Mouse (Mus musculus): ENCODE measurements around the gene Arhgef16. TPM values are rescaled to one million over a fixed set of nuclear protein-coding genes. Genes with fewer than 3 reads are reported as not detected.
A peak's percentile ranks its signal among the peaks of the same experiment; 100 is the strongest.

The Arhgef16 gene
- polyA plus RNA-seq, 1 experiment, result 179 TPM

- Histone ChIP-seq H3K4me1 (ENCODE audit: control insufficient read depth, insufficient read depth, insufficient read length, low read length) (peaks cover 7% of the 10 kb centered on the region; the same call in 1 of the 2 replicates), H3K27ac (ENCODE audit: insufficient read depth, low read depth, low read length) (no peak overlapping the region), H3K36me3 (ENCODE audit: control insufficient read depth, insufficient read depth, low read length) (no peaks in the 10 kb centered on the region), H3K27me3 (ENCODE audit: control insufficient read depth, insufficient read depth, low read length) (no peaks in the 10 kb centered on the region), H3K4me3 (ENCODE audit: low read depth, low read length) (peak overlapping the region; percentile 43)
- TF ChIP-seq POLR2A (IDR thresholded peaks at IDR 0.05; ENCODE audit: low read depth, low read length), result no peak
- TF ChIP-seq CTCF (IDR thresholded peaks at IDR 0.05; ENCODE audit: extremely low read depth, insufficient read length, insufficient replicate concordance, low read depth, low read length), result peak; percentile 92
- WGBS, result 7% methylated on average over 19 of the region's 19 CpGs
Measured at GRCm38 (mm10) chr4:154246115-154247040, 55.1 kb downstream of the Arhgef16 start.

- Histone ChIP-seq H3K27me3 (ENCODE audit: control insufficient read depth, insufficient read depth, low read length) (no peaks in the 10 kb centered on the region), H3K4me3 (ENCODE audit: low read depth, low read length) (no peak overlapping the region), H3K36me3 (ENCODE audit: control insufficient read depth, insufficient read depth, low read length) (no peaks in the 10 kb centered on the region), H3K27ac (ENCODE audit: insufficient read depth, low read depth, low read length) (no peak overlapping the region), H3K4me1 (ENCODE audit: control insufficient read depth, insufficient read depth, insufficient read length, low read length) (peaks cover 7% of the 10 kb centered on the region; the same call in 1 of the 2 replicates)
- TF ChIP-seq CTCF (IDR thresholded peaks at IDR 0.05; ENCODE audit: extremely low read depth, insufficient read length, insufficient replicate concordance, low read depth, low read length), result no peak
- no peak for TF ChIP-seq POLR2A (IDR thresholded peaks at IDR 0.05; ENCODE audit: low read depth, low read length)
- 76% methylated on average over 7 of the region's 7 CpGs for WGBS
Measured at GRCm38 (mm10) chr4:154245342-154245741, 56.1 kb downstream of the Arhgef16 start.

GRCm38 (mm10) chr4:154240608-154241007, 60.9 kb downstream of the Arhgef16 start:
- H3K27me3 ChIP-seq (ENCODE audit: control insufficient read depth, insufficient read depth, low read length), result 0 out of 2 replicates have a peak, but pooled peaks cover 3% of the 10 kb centered on the region
- peaks cover 2% of the 10 kb centered on the region; the same call in 1 of the 2 replicates for H3K4me1 ChIP-seq (ENCODE audit: control insufficient read depth, insufficient read depth, insufficient read length, low read length)
- H3K27ac ChIP-seq (ENCODE audit: insufficient read depth, low read depth, low read length), result no peak overlapping the region
- 61% methylated on average over 11 of the region's 11 CpGs for WGBS
- no peak overlapping the region for H3K4me3 ChIP-seq (ENCODE audit: low read depth, low read length)
- no peaks in the 10 kb centered on the region for H3K36me3 ChIP-seq (ENCODE audit: control insufficient read depth, insufficient read depth, low read length)
- no peak for TF ChIP-seq POLR2A (IDR thresholded peaks at IDR 0.05; ENCODE audit: low read depth, low read length)
- TF ChIP-seq CTCF (IDR thresholded peaks at IDR 0.05; ENCODE audit: extremely low read depth, insufficient read length, insufficient replicate concordance, low read depth, low read length), result no peak

- 75% methylated on average over 8 of the region's 8 CpGs for WGBS
- Histone ChIP-seq H3K27me3 (ENCODE audit: control insufficient read depth, insufficient read depth, low read length) (0 out of 2 replicates have a peak, but pooled peaks cover 3% of the 10 kb centered on the region), H3K4me3 (ENCODE audit: low read depth, low read length) (no peak overlapping the region), H3K36me3 (ENCODE audit: control insufficient read depth, insufficient read depth, low read length) (no peaks in the 10 kb centered on the region), H3K27ac (ENCODE audit: insufficient read depth, low read depth, low read length) (no peak overlapping the region), H3K4me1 (ENCODE audit: control insufficient read depth, insufficient read depth, insufficient read length, low read length) (peaks cover 2% of the 10 kb centered on the region; the same call in 1 of the 2 replicates)
- TF ChIP-seq POLR2A (IDR thresholded peaks at IDR 0.05; ENCODE audit: low read depth, low read length) (no peak), CTCF (IDR thresholded peaks at IDR 0.05; ENCODE audit: extremely low read depth, insufficient read length, insufficient replicate concordance, low read depth, low read length) (no peak)
Measured at GRCm38 (mm10) chr4:154239199-154239598, 62.3 kb downstream of the Arhgef16 start.

- WGBS, result 11% methylated on average over 9 of the region's 9 CpGs
Measured at GRCm38 (mm10) chr4:154237306-154237705, 64.2 kb downstream of the Arhgef16 start.

GRCm38 (mm10) chr4:154236893-154237292, 64.6 kb downstream of the Arhgef16 start:
- WGBS, result 28% methylated on average over 10 of the region's 10 CpGs
- Histone ChIP-seq H3K27ac (ENCODE audit: insufficient read depth, low read depth, low read length) (no peak overlapping the region), H3K36me3 (ENCODE audit: control insufficient read depth, insufficient read depth, low read length) (no peaks in the 10 kb centered on the region), H3K27me3 (ENCODE audit: control insufficient read depth, insufficient read depth, low read length) (0 out of 2 replicates have a peak, but pooled peaks cover 3% of the 10 kb centered on the region), H3K4me3 (ENCODE audit: low read depth, low read length) (no peak overlapping the region), H3K4me1 (ENCODE audit: control insufficient read depth, insufficient read depth, insufficient read length, low read length) (peaks cover 2% of the 10 kb centered on the region; the same call in 1 of the 2 replicates)
- TF ChIP-seq CTCF (IDR thresholded peaks at IDR 0.05; ENCODE audit: extremely low read depth, insufficient read length, insufficient replicate concordance, low read depth, low read length) (no peak), POLR2A (IDR thresholded peaks at IDR 0.05; ENCODE audit: low read depth, low read length) (no peak)

More at GRCm38 (mm10) chr4:154237306-154237705, 64.2 kb downstream of the Arhgef16 start:
- Histone ChIP-seq H3K4me1 (ENCODE audit: control insufficient read depth, insufficient read depth, insufficient read length, low read length) (peaks cover 2% of the 10 kb centered on the region; the same call in 1 of the 2 replicates), H3K36me3 (ENCODE audit: control insufficient read depth, insufficient read depth, low read length) (no peaks in the 10 kb centered on the region), H3K27ac (ENCODE audit: insufficient read depth, low read depth, low read length) (no peak overlapping the region), H3K27me3 (ENCODE audit: control insufficient read depth, insufficient read depth, low read length) (0 out of 2 replicates have a peak, but pooled peaks cover 3% of the 10 kb centered on the region), H3K4me3 (ENCODE audit: low read depth, low read length) (no peak overlapping the region)
- TF ChIP-seq CTCF (IDR thresholded peaks at IDR 0.05; ENCODE audit: extremely low read depth, insufficient read length, insufficient replicate concordance, low read depth, low read length), result no peak
- TF ChIP-seq POLR2A (IDR thresholded peaks at IDR 0.05; ENCODE audit: low read depth, low read length), result no peak

GRCm38 (mm10) chr4:154236001-154236400, 65.5 kb downstream of the Arhgef16 start:
- H3K36me3 ChIP-seq (ENCODE audit: control insufficient read depth, insufficient read depth, low read length), result no peaks in the 10 kb centered on the region
- TF ChIP-seq CTCF (IDR thresholded peaks at IDR 0.05; ENCODE audit: extremely low read depth, insufficient read length, insufficient replicate concordance, low read depth, low read length), result no peak
- no peak for TF ChIP-seq POLR2A (IDR thresholded peaks at IDR 0.05; ENCODE audit: low read depth, low read length)
- H3K4me1 ChIP-seq (ENCODE audit: control insufficient read depth, insufficient read depth, insufficient read length, low read length), result peaks cover 2% of the 10 kb centered on the region; the same call in 1 of the 2 replicates
- 78% methylated on average over 3 of the region's 3 CpGs for WGBS
- 0 out of 2 replicates have a peak, but pooled peaks cover 3% of the 10 kb centered on the region for H3K27me3 ChIP-seq (ENCODE audit: control insufficient read depth, insufficient read depth, low read length)
- no peak overlapping the region for H3K27ac ChIP-seq (ENCODE audit: insufficient read depth, low read depth, low read length)
- no peak overlapping the region for H3K4me3 ChIP-seq (ENCODE audit: low read depth, low read length)
